ENCODE assay signal across 10 mouse cellular contexts in the genomic region with DNA sequence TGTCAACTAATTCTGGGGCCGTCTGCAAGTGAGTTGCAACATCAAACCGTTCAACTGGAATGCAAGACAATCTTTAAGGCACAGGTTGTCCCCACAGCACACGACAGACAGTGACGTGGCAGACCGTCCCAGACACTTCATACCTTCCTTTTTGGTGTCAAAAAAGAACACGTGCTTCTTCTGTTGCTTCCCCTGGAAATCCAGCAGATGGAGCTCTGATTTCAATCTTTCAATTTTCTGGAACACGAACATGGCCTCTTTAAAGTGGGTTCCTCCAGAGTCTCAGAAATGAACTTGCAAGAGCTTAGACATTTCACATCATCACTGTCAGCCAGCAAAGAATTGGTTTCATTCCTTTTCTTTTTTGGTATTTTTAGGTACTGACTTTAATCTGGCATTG. TPM values are rescaled to one million over a fixed set of nuclear protein-coding genes. Genes with fewer than 3 reads are reported as not detected.
DNase-seq lines count a peak whose midpoint lies in the region; ATAC-seq and TF ChIP-seq lines count a peak whose summit lies in the region.
"Had no signal": no experiment of that assay in that cellular context is flagged by ENCODE, and none has a peak within 500 bp of the region (broad histone marks: within the 10 kb centered on the region; RNA-seq: fewer than 3 reads in every experiment).

No protein-coding gene starts in this region.

- TF ChIP-seq CTCF in heart, adult 2 months (IDR thresholded peaks at IDR 0.05): peak; percentile 74

- H3K4me1 ChIP-seq in heart, adult 2 months (ENCODE audit: control insufficient read depth, insufficient read depth, low read length): peaks cover 4% of the 10 kb centered on the region; the same call in 1 of the 2 replicates
- H3K4me1 ChIP-seq in neural tube, embryonic 15.5 days: no peaks in the 10 kb centered on the region
- H3K4me1 ChIP-seq: embryonic facial prominence, embryonic 12.5 days; liver, embryonic 15.5 days had no signal

- peaks cover 11% of the 10 kb centered on the region for H3K36me3 ChIP-seq in heart, adult 2 months (ENCODE audit: control insufficient read depth, insufficient read depth, low read length)
- H3K36me3 ChIP-seq in neural tube, embryonic 15.5 days: peaks cover 72% of the 10 kb centered on the region
- H3K36me3 ChIP-seq in splenic B cell, adult 2 months (ENCODE audit: control insufficient read depth, insufficient read depth, low read length, poor library complexity, severe bottlenecking): peaks cover 13% of the 10 kb centered on the region

- no peak overlapping the region for H3K9ac ChIP-seq in heart, adult 2 months (ENCODE audit: low read depth, low read length)
- no peak overlapping the region for H3K9ac ChIP-seq in neural tube, embryonic 15.5 days (replicated peaks)
- H3K9ac ChIP-seq: embryonic facial prominence, embryonic 12.5 days; liver, embryonic 15.5 days had no signal

- no peak for DNase-seq in heart, adult 2 months
- DNase-seq in heart, postnatal 14 days: no peak
- peak; percentile 14 for DNase-seq in neural tube, embryonic 10.5 days (ENCODE audit: extremely low spot score, low spot score)
- DNase-seq in brain, adult 2 months (ENCODE audit: low read depth, low spot score): peak; percentile 58
- peak; percentile 51 for DNase-seq in splenic B cell, adult 2 months (ENCODE audit: low read depth, low spot score)
- DNase-seq in left cerebral cortex, postnatal 10 days (ENCODE audit: extremely low spot score in 1 of 2, low spot score in 2 of 2): no peak
- no peak for DNase-seq in right cerebral cortex, postnatal 25 days

- H3K79me2 ChIP-seq in heart, adult 2 months (replicated peaks; ENCODE audit: control insufficient read depth, insufficient read depth, low read length): no peaks in the 10 kb centered on the region

- no peak overlapping the region for H3K27ac ChIP-seq in heart, adult 2 months
- H3K27ac ChIP-seq in neural tube, embryonic 15.5 days (replicated peaks): no peak overlapping the region
- H3K27ac ChIP-seq: embryonic facial prominence, embryonic 12.5 days; liver, embryonic 15.5 days had no signal

- TF ChIP-seq POLR2A in heart, adult 2 months (IDR thresholded peaks at IDR 0.05; ENCODE audit: insufficient read depth, low read depth, low read length): no peak

- H3K4me2 ChIP-seq in neural tube, embryonic 15.5 days: no peak overlapping the region
- H3K4me2 ChIP-seq: embryonic facial prominence, embryonic 12.5 days; liver, embryonic 15.5 days had no signal

- intact Hi-C loops in heart, adult 2 months (cut with DNase I): loop anchor here (2.0 kb wide), 1 partner anchor 29 kb away; no protein-coding TSS in a partner anchor
- intact Hi-C loops in heart, postnatal 14 days (cut with DNase I): loop anchor here (2.0 kb wide), 1 partner anchor 29 kb away; no protein-coding TSS in a partner anchor
- intact Hi-C loops in left cerebral cortex, postnatal 10 days (cut with DNase I): no loop called here

- no peak for TF ChIP-seq EP300 in heart, adult 2 months (IDR thresholded peaks at IDR 0.05; ENCODE audit: insufficient read depth, low read depth, low read length)

- no peaks in the 10 kb centered on the region for H3K27me3 ChIP-seq in heart, adult 2 months (ENCODE audit: control insufficient read depth, insufficient read depth, low read length)
- H3K27me3 ChIP-seq in neural tube, embryonic 15.5 days (replicated peaks): no peaks in the 10 kb centered on the region
- H3K27me3 ChIP-seq in splenic B cell, adult 2 months (ENCODE audit: control insufficient read depth, insufficient read depth, low read length, poor library complexity, severe bottlenecking): no peaks in the 10 kb centered on the region
- H3K27me3 ChIP-seq: embryonic facial prominence, embryonic 12.5 days; liver, embryonic 15.5 days had no signal

- no peak overlapping the region for H3K4me3 ChIP-seq in heart, adult 2 months
- no peak overlapping the region for H3K4me3 ChIP-seq in neural tube, embryonic 15.5 days (replicated peaks)
- H3K4me3 ChIP-seq: embryonic facial prominence, embryonic 12.5 days; liver, embryonic 15.5 days had no signal

- ATAC-seq in neural tube, embryonic 15.5 days (ENCODE audit: low FRiP score): no peak

- no peaks in the 10 kb centered on the region for H3K9me3 ChIP-seq in neural tube, embryonic 15.5 days (replicated peaks)
- H3K9me3 ChIP-seq: embryonic facial prominence, embryonic 12.5 days; liver, embryonic 15.5 days had no signal

- WGBS in heart, adult 2 months: 34% methylated on average over 7 of the region's 7 CpGs
- WGBS in neural tube, embryonic 15.5 days: 65% methylated on average over 7 of the region's 7 CpGs

RNA-seq across cellular contexts. Expression of a gene that starts 11.1 kb away (rescaled TPM):
- total RNA-seq in heart, adult 2 months (2021): 10 to 100 TPM; 12.1 to 13.5 TPM
- polyA plus RNA-seq in heart, adult 2 months (2012; rRNA removed): 4.0 and 6.2 TPM in 2 replicates
- 10 to 100 TPM; 11.6 to 12.0 TPM for total RNA-seq in heart, postnatal 14 days (2021)
- 41.4 and 47.8 TPM in 2 replicates for polyA plus RNA-seq in neural tube, embryonic 15.5 days (2015; fragmentation: Nextera tagmentation; extraction: Ambion mirVana)
- total RNA-seq in left cerebral cortex, postnatal 10 days (2021): 10 to 100 TPM; 15.2 to 15.8 TPM

RNA-seq across cellular contexts. Expression of a gene that starts 18.2 kb away (rescaled TPM):
- total RNA-seq in heart, adult 2 months (2021): 10 to 100 TPM in 1 of 2 experiments, 1 to 10 TPM in 1; 7.8 to 11.5 TPM
- polyA plus RNA-seq in heart, adult 2 months (2012; rRNA removed): 10.1 and 17.9 TPM in 2 replicates
- 10 to 100 TPM; 13.0 to 13.9 TPM for total RNA-seq in heart, postnatal 14 days (2021)
- 1.8 and 3.3 TPM in 2 replicates for polyA plus RNA-seq in neural tube, embryonic 15.5 days (2015; fragmentation: Nextera tagmentation; extraction: Ambion mirVana)
- total RNA-seq in left cerebral cortex, postnatal 10 days (2021): 1 to 10 TPM; 3.8 to 4.5 TPM

RNA-seq across cellular contexts. Expression of a gene that starts 25.7 kb away (rescaled TPM):
- under 1 TPM; 0.08 to 0.16 TPM for total RNA-seq in heart, adult 2 months (2021)
- 0.04 and 0.09 TPM in 2 replicates for polyA plus RNA-seq in heart, adult 2 months (2012; rRNA removed)
- under 1 TPM in 1 of 2 experiments, not detected in 1; 0.07 TPM for total RNA-seq in heart, postnatal 14 days (2021)
- 4.7 and 6.8 TPM in 2 replicates for polyA plus RNA-seq in neural tube, embryonic 15.5 days (2015; fragmentation: Nextera tagmentation; extraction: Ambion mirVana)
- total RNA-seq in left cerebral cortex, postnatal 10 days (2021): 10 to 100 TPM; 31.3 to 33.5 TPM
- polyA plus RNA-seq: liver, embryonic 15.5 days had no signal

RNA-seq across cellular contexts. Expression of a gene that starts 32.3 kb away (rescaled TPM):
- total RNA-seq in heart, adult 2 months (2021): 10 to 100 TPM; 18.0 to 19.4 TPM
- polyA plus RNA-seq in heart, adult 2 months (2012; rRNA removed): 7.7 and 11.5 TPM in 2 replicates
- total RNA-seq in heart, postnatal 14 days (2021): 10 to 100 TPM; 19.2 to 21.5 TPM
- 88.4 and 105 TPM in 2 replicates for polyA plus RNA-seq in neural tube, embryonic 15.5 days (2015; fragmentation: Nextera tagmentation; extraction: Ambion mirVana)
- 10 to 100 TPM; 36.3 to 36.6 TPM for total RNA-seq in left cerebral cortex, postnatal 10 days (2021)

RNA-seq across cellular contexts. Expression of a gene that starts 59.4 kb away (rescaled TPM):
- total RNA-seq in heart, adult 2 months (2021): 1 to 10 TPM; 8.0 to 8.2 TPM
- 17.8 and 29.8 TPM in 2 replicates for polyA plus RNA-seq in heart, adult 2 months (2012; rRNA removed)
- total RNA-seq in heart, postnatal 14 days (2021): 10 to 100 TPM; 12.5 to 13.6 TPM
- polyA plus RNA-seq in neural tube, embryonic 15.5 days (2015; fragmentation: Nextera tagmentation; extraction: Ambion mirVana): 20.6 and 24.9 TPM in 2 replicates
- 10 to 100 TPM; 34.8 to 38.5 TPM for total RNA-seq in left cerebral cortex, postnatal 10 days (2021)

Comparison
In these comparisons a context has a peak if more than half of its experiments do, and no peak if none do; other contexts are left out.
1. DNase-seq: peak in neural tube, embryonic 10.5 days (single experiment), brain, adult 2 months (single experiment) and splenic B cell, adult 2 months (single experiment); none in heart, adult 2 months (0 of 2), heart, postnatal 14 days (0 of 2), left cerebral cortex, postnatal 10 days (0 of 2) and right cerebral cortex, postnatal 25 days (single experiment).
2. RNA of a gene that starts 25.7 kb away (total RNA-seq): 31.3 to 33.5 TPM in left cerebral cortex, postnatal 10 days; 0.08 to 0.16 TPM in heart, adult 2 months and 0.07 TPM in heart, postnatal 14 days; every median in the first group is over 10 times any median in the second.